Mouse (Mus musculus): ENCODE results near the gene Gm6525.

The Gm6525 gene

GRCm38 (mm10) chr3:84215743-84216360, 41.9 kb downstream of the Gm6525 start:
- peak; percentile 62 to 68 for DNase-seq

- peak; percentile 57 to 65 for DNase-seq
Measured at GRCm38 (mm10) chr3:84217118-84217960, 43.4 kb downstream of the Gm6525 start.

- DNase-seq: no peak
Measured at GRCm38 (mm10) chr3:84217961-84218351, 44.1 kb downstream of the Gm6525 start.

GRCm38 (mm10) chr3:84218498-84218897, 44.6 kb downstream of the Gm6525 start:
- DNase-seq: no peak

- DNase-seq: peak; percentile 22 to 42
Measured at GRCm38 (mm10) chr3:84219166-84219710, 45.3 kb downstream of the Gm6525 start.

GRCm38 (mm10) chr3:84219720-84220273, 45.9 kb downstream of the Gm6525 start:
- peak; percentile 65 to 71 for DNase-seq

GRCm38 (mm10) chr3:84220326-84220725, 46.4 kb downstream of the Gm6525 start:
- peak; percentile 41 to 70 for DNase-seq

- DNase-seq: peak; percentile 87 to 90
Measured at GRCm38 (mm10) chr3:84220748-84221147, 46.8 kb downstream of the Gm6525 start.

Data from cerebellum, postnatal 25 days (tissue).